Comparison of ENCODE assay signal across 20 mouse cellular contexts in genomic region chr5:99334017-99334416, GRCm38 (mm10).
"Had no signal": no experiment of that assay in that cellular context is flagged by ENCODE, and none has a peak within 500 bp of the region (broad histone marks: within the 10 kb centered on the region; RNA-seq: fewer than 3 reads in every experiment).

No protein-coding gene starts in this region.

- H3K9ac ChIP-seq: liver, embryonic 15.5 days; midbrain, embryonic 12.5 days; neural tube, embryonic 15.5 days; stomach, embryonic 15.5 days had no signal

- H3K27ac ChIP-seq: layer of hippocampus, adult 2 months; left cerebral cortex, adult 2 months; limb, embryonic 10.5 days; liver, embryonic 15.5 days; macrophage; midbrain, embryonic 12.5 days; neural tube, embryonic 15.5 days; stomach, embryonic 15.5 days had no signal

- H3K4me1 ChIP-seq: liver, embryonic 15.5 days; midbrain, embryonic 12.5 days; neural tube, embryonic 15.5 days; stomach, embryonic 15.5 days had no signal

- H3K36me3 ChIP-seq: limb, embryonic 10.5 days; liver, embryonic 15.5 days; midbrain, embryonic 12.5 days; neural tube, embryonic 15.5 days; stomach, embryonic 15.5 days had no signal

- H3K4me2 ChIP-seq: liver, embryonic 11.5 days; liver, embryonic 15.5 days; midbrain, embryonic 12.5 days; neural tube, embryonic 15.5 days; stomach, embryonic 15.5 days had no signal

- H3K9me3 ChIP-seq: limb, embryonic 10.5 days; liver, embryonic 15.5 days; megakaryocyte, embryonic 14.5 days; midbrain, embryonic 12.5 days; neural tube, embryonic 15.5 days; stomach, embryonic 15.5 days had no signal

- H3K27me3 ChIP-seq: liver, embryonic 15.5 days; megakaryocyte, embryonic 14.5 days; neural tube, embryonic 15.5 days; stomach, embryonic 15.5 days had no signal

- H3K4me3 ChIP-seq: layer of hippocampus, adult 2 months; left cerebral cortex, adult 2 months; limb, embryonic 10.5 days; liver, embryonic 15.5 days; megakaryocyte, embryonic 14.5 days; midbrain, embryonic 12.5 days; neural tube, embryonic 15.5 days; stomach, embryonic 15.5 days had no signal

- DNase-seq: kidney, adult 11 months; kidney, adult 9 months; kidney, postnatal 10 days; kidney, postnatal 4 days; lung, adult 2 months; lung, postnatal 10 days; retina, postnatal 1 day; right cerebral cortex, postnatal 4 days; spleen, adult 18-20 months; thymus, postnatal 36 days had no signal
